Mouse (Mus musculus): ENCODE data around the gene Rai1.

Rai1 gene

GRCm38 (mm10) chr11:60161146-60161874 lies 56.5 kb downstream of the Rai1 start:
- no peak for DNase-seq (ENCODE audit: extremely low spot score, low spot score)

GRCm38 (mm10) chr11:60162547-60162946 lies 57.7 kb downstream of the Rai1 start:
- no peak for DNase-seq (ENCODE audit: extremely low spot score, low spot score)

GRCm38 (mm10) chr11:60163362-60163761 lies 58.5 kb downstream of the Rai1 start:
- no peak for DNase-seq (ENCODE audit: extremely low spot score, low spot score)

GRCm38 (mm10) chr11:60164450-60164849 lies 59.6 kb downstream of the Rai1 start:
- DNase-seq (ENCODE audit: extremely low spot score, low spot score): no peak

GRCm38 (mm10) chr11:60165076-60165475 lies 60.3 kb downstream of the Rai1 start:
- no peak for DNase-seq (ENCODE audit: extremely low spot score, low spot score)

- DNase-seq (ENCODE audit: extremely low spot score, low spot score): no peak
Measured at GRCm38 (mm10) chr11:60168780-60169179, 64.0 kb downstream of the Rai1 start.

- no peak for DNase-seq (ENCODE audit: extremely low spot score, low spot score)
Measured at GRCm38 (mm10) chr11:60172074-60172473, 67.3 kb downstream of the Rai1 start.

- DNase-seq (ENCODE audit: extremely low spot score, low spot score): no peak
Measured at GRCm38 (mm10) chr11:60173606-60174184, 68.9 kb downstream of the Rai1 start.

GRCm38 (mm10) chr11:60175371-60176181 lies 70.8 kb downstream of the Rai1 start:
- peak; percentile 74 for DNase-seq (ENCODE audit: extremely low spot score, low spot score)

- peak; percentile 82 for DNase-seq (ENCODE audit: extremely low spot score, low spot score)
Measured at GRCm38 (mm10) chr11:60176182-60176974, 71.6 kb downstream of the Rai1 start.

- no peak for DNase-seq (ENCODE audit: extremely low spot score, low spot score)
Measured at GRCm38 (mm10) chr11:60176975-60177657, 72.3 kb downstream of the Rai1 start.

GRCm38 (mm10) chr11:60178005-60178404 lies 73.2 kb downstream of the Rai1 start:
- DNase-seq (ENCODE audit: extremely low spot score, low spot score): no peak

- no peak for DNase-seq (ENCODE audit: extremely low spot score, low spot score)
Measured at GRCm38 (mm10) chr11:60178506-60178905, 73.7 kb downstream of the Rai1 start.

GRCm38 (mm10) chr11:60182116-60182670 lies 77.4 kb downstream of the Rai1 start:
- DNase-seq (ENCODE audit: extremely low spot score, low spot score): no peak

GRCm38 (mm10) chr11:60182741-60183140 lies 77.9 kb downstream of the Rai1 start:
- no peak for DNase-seq (ENCODE audit: extremely low spot score, low spot score)

- no peak for DNase-seq (ENCODE audit: extremely low spot score, low spot score)
Measured at GRCm38 (mm10) chr11:60184346-60185325, 79.8 kb downstream of the Rai1 start.

- DNase-seq (ENCODE audit: extremely low spot score, low spot score): no peak
Measured at GRCm38 (mm10) chr11:60185396-60186231, 80.8 kb downstream of the Rai1 start.

- DNase-seq (ENCODE audit: extremely low spot score, low spot score): no peak
Measured at GRCm38 (mm10) chr11:60187070-60187469, 82.3 kb downstream of the Rai1 start.
